ENCODE assay signal across 9 mouse cellular contexts in genomic region chr8:88010566-88010965, GRCm38 (mm10). TPM values are rescaled to one million over a fixed set of nuclear protein-coding genes. Genes with fewer than 3 reads are reported as not detected.
DNase-seq lines count a peak whose midpoint lies in the region; ATAC-seq and TF ChIP-seq lines count a peak whose summit lies in the region.
"Had no signal": no experiment of that assay in that cellular context is flagged by ENCODE, and none has a peak within 500 bp of the region (broad histone marks: within the 10 kb centered on the region; RNA-seq: fewer than 3 reads in every experiment).

No protein-coding gene starts in this region.

- WGBS in heart, embryonic 12.5 days: 27% methylated on average over 3 of the region's 3 CpGs

- peak; percentile 67 for ATAC-seq in heart, embryonic 12.5 days (ENCODE audit: insufficient number of reproducible peaks, low FRiP score)
- ATAC-seq in erythroid progenitor cell, adult 5-6 weeks (replicated peaks; ENCODE audit: low FRiP score, poor library complexity, severe bottlenecking): no peak

- peak; percentile 48 to 49 for DNase-seq in heart, adult 18-20 months
- no peak for DNase-seq in heart, adult 11 months
- DNase-seq in cerebellum, postnatal 25 days: peak; percentile 23 to 51
- peak; percentile 9 for DNase-seq in left cerebral cortex, adult 11 months (ENCODE audit: low spot score)
- peak; percentile 62 for DNase-seq in lung, postnatal 36 days

- TF ChIP-seq CTCF in E14TG2a.4 (conservative IDR thresholded peaks at IDR 0.05; ENCODE audit: low read length): peak; percentile 26

- H3K36me3 ChIP-seq in E14TG2a.4 (ENCODE audit: insufficient read depth, low read length): no peaks in the 10 kb centered on the region
- H3K36me3 ChIP-seq in heart, embryonic 12.5 days: no peaks in the 10 kb centered on the region

- peak overlapping the region; percentile 57 for H3K27ac ChIP-seq in heart, embryonic 12.5 days (ENCODE audit: poor library complexity, severe bottlenecking)

- H3K4me1 ChIP-seq in E14TG2a.4 (replicated peaks; ENCODE audit: low read depth, low read length): peaks cover 43% of the 10 kb centered on the region
- H3K4me1 ChIP-seq in heart, embryonic 12.5 days (replicated peaks): peaks cover 12% of the 10 kb centered on the region

- no peak overlapping the region for H3K4me2 ChIP-seq in heart, embryonic 12.5 days

- no peak overlapping the region for H3K4me3 ChIP-seq in E14TG2a.4 (replicated peaks; ENCODE audit: low read length)
- no peak overlapping the region for H3K4me3 ChIP-seq in heart, embryonic 12.5 days

- H3K9me3 ChIP-seq in E14TG2a.4 (ENCODE audit: low read length): no peaks in the 10 kb centered on the region
- H3K9me3 ChIP-seq in heart, embryonic 12.5 days (replicated peaks): 0 out of 2 replicates have a peak, but pooled peaks cover 3% of the 10 kb centered on the region

- peaks cover 16% of the 10 kb centered on the region for H3K27me3 ChIP-seq in E14TG2a.4 (ENCODE audit: insufficient read depth, low read length)
- 0 out of 2 replicates have a peak, but pooled peaks cover 5% of the 10 kb centered on the region for H3K27me3 ChIP-seq in heart, embryonic 12.5 days (replicated peaks)

- H3K9ac ChIP-seq in heart, embryonic 12.5 days: no peak overlapping the region

RNA-seq across cellular contexts. Expression of gene Zfp423, which starts 51.2 kb away (rescaled TPM):
- 1 to 10 TPM; 3.6 to 4.9 TPM for total RNA-seq in heart, adult 18-20 months (2021)
- 6.3 and 7.6 TPM in 2 replicates for polyA plus RNA-seq in heart, embryonic 12.5 days (2016; fragmentation: Nextera tagmentation; extraction: Ambion mirVana)
- 0.42 TPM in 1 of 2 replicates, not detected in the other for total RNA-seq in erythroid progenitor cell, adult 5-6 weeks (2015; ENCODE audit: low replicate concordance)
- total RNA-seq in erythroid progenitor cell, adult 5-6 weeks (2017; ENCODE audit: low replicate concordance): not detected in 2 replicates
- total RNA-seq: MEL had no signal
